Mouse (Mus musculus) kidney, postnatal 25 days (tissue): ENCODE measurements at regions not wholly inside any gene's neighbourhood (a gene's known extent, or its start where the extent isn't known, plus 50 kb on each side); places are given as distances from the start of the nearest gene placed in this dataset.
"Not testable (repeated sequence)": the region's sequence is repeated elsewhere in the genome, so short reads cannot be mapped to it uniquely, and the experiment has no call there.

Source experiments
- DNase-seq, 2 experiments: peaks; one replicate each; pipeline ENCODE4 v3.0.0; 2021; ENCODE audit warnings: mixed read lengths in 2 of 2

DNA sequence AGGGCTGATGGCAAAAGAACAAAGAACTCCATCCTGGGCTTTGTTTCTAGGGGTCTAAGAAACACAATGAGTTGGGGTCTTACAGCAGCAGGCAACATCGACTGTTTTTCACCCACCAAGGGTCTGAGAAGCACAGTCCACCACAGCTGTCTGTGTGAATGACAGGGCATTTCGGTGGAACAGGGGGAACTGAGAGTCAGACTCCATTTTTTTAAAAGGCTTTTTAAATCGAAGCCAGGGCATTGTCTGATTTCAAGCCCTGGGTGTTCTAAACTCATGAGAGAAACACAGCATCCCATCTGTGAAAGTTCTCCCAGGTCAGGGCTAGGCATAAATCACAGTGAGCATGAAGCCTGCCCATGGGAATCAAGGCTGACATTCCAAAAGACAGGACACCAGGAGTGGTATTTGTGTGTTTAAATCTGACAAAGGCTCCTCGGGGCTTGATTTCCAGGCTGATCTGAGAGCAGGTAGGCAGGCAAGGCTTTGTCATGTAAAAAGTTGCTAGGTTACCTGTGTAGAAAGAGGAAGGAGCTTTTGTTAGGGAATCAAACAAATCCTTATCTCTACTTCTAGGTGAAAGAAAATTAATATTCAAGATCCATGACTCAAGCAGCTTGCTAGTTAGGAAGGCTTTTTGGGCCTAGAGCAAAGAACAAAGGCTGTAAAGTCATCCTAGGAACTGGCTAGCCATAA lies 184.8 kb upstream of the Gm10324 start:
- not testable (repeated sequence) for DNase-seq

DNA sequence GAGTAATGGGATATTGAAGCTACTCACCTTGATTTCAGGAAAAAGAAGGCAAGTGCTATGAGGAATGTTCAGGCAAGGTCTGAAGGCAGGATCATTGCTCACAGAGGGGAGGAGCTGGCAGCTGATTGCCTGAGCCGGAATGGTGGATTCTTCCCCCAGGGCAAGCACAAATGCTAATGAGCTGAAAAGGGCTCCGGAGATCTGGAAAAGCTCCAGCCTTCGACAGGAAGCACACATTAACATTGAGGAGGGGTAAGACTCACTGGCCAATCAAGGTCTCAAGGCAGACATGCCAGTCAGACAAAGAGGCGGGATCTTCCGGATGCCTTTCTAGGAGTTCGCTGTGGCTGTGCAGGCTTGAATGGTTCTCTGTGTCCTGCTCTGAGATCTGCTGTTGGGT lies 169.1 kb upstream of the Gm10324 start:
- not testable (repeated sequence) for DNase-seq

- not testable (repeated sequence) for DNase-seq
These were observed 128.4 kb upstream of the Gm10324 start for GRCm38 (mm10) chr13:65990916-65991433.

DNA sequence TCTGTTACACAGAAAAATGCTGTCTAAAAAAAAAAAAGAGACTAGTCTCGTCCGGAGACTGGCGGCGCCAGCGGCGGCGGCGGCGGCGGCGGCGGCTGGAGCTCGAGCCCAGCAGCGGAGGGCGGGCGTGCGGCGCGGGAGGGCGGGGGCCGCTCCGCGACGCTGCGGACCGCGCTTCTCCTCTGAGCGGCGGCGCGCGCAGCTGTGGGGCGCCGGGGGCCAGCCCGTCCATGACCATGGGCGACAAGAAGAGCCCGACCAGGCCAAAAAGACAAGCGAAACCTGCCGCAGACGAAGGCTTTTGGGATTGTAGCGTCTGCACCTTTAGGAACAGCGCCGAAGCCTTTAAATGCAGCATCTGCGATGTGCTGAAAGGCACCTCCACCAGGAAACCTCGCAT lies 111.8 kb upstream of the Gm10324 start:
- DNase-seq: peak in 1 of 2 experiments; percentile 10

DNA sequence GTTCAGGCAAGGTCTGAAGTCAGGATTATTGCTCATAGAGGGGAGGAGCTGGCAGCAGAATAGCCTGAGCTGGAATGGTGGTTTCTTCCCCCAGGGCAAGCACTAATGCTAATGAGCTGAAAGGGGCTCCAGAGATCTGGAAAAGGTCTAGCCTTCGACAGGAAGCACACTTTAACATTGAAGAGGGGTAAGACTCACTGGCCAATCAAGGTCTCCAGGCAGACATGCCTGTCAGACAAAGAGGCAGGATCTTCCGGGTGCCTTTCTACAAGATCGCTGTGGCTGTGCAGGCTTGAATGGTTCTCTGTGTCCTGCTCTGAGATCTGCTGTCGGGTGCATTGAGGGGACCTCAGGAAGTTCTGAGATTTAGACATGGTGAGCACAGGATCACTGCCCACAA lies 87.4 kb upstream of the Gm10324 start:
- not testable (repeated sequence) for DNase-seq

GRCm38 (mm10) chr13:66062676-66063075 lies 56.7 kb upstream of the Gm10324 start:
- not testable (repeated sequence) for DNase-seq

- DNase-seq: not testable (repeated sequence)
These were observed 56.0 kb upstream of the Gm10324 start for GRCm38 (mm10) chr13:66063388-66063787.
